Mouse (Mus musculus) CD4-positive, CD25-positive, alpha-beta regulatory T cell, adult 4 months (primary cell): ENCODE data around the gene Psmb3. TPM values are rescaled to one million over a fixed set of nuclear protein-coding genes. Genes with fewer than 3 reads are reported as not detected.
"Not testable (repeated sequence)": the region's sequence is repeated elsewhere in the genome, so short reads cannot be mapped to it uniquely, and the experiment has no call there.

ENCODE experiments used
- ATAC-seq: one replicate; pipeline ENCODE4 v1.8.0; 2017
- polyA plus RNA-seq, 2 experiments: library from polyadenylated mRNA; unstranded; fragments of 100-300 nt; shearing (Covaris generic); gene quantifications; one replicate each; pipeline ENCODE4 v1.2.1; 2017

The Psmb3 gene
- 100 to 1,000 TPM; 453 to 558 TPM for polyA plus RNA-seq

- peak; percentile 90 for ATAC-seq
Observed at GRCm38 (mm10) chr11:97703039-97703826, at the start of gene Psmb3. Gene Psmb3, plus strand, starts transcription at chr11:97703399.

- ATAC-seq: no peak
Observed at GRCm38 (mm10) chr11:97654210-97654609, 49.0 kb upstream of the Psmb3 start.

- ATAC-seq: no peak
Observed at GRCm38 (mm10) chr11:97656269-97656971, 46.8 kb upstream of the Psmb3 start.

DNA sequence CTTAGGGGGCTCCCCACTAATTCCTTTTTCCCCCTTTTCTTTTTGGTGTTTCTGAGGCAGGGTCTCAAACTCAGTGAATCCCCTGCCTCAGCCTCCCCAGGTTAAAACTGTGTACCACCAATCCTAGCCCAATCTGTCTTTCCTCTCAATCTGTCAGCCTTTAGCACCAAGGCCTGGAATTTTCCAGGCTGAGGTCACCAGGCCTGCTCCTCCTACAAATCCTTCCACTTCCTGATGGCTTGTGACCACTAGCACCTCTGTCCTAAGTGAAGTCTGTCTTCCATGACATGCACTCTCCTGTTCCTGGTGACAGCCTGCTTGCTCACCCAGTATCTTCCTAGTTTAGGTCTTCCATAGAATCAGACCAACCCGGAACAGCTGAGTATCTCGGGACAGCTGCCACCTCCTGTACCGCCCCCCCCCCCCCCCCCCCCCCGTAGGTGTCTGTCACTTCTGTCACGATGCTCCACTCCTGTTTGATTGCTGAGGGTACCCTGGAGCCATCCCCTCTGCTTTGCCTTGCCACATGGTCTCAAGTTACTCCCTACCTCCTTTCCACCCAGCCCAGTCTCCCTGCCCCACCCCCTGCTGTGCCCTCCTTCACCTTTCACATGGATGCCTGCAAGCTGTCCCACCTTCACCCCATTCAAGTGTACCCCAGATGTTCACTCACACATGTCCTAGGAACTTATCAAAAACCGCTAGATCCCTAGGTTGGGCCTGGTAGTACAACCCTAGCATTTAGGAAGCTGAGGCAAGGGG lies 45.8 kb upstream of the Psmb3 start:
- ATAC-seq: no peak

- not testable (repeated sequence) for ATAC-seq
Observed at GRCm38 (mm10) chr11:97657967-97658366, 45.2 kb upstream of the Psmb3 start.

GRCm38 (mm10) chr11:97658751-97659266 lies 44.4 kb upstream of the Psmb3 start:
- ATAC-seq: no peak

GRCm38 (mm10) chr11:97659267-97659989 lies 43.8 kb upstream of the Psmb3 start:
- ATAC-seq: peak; percentile 71

DNA sequence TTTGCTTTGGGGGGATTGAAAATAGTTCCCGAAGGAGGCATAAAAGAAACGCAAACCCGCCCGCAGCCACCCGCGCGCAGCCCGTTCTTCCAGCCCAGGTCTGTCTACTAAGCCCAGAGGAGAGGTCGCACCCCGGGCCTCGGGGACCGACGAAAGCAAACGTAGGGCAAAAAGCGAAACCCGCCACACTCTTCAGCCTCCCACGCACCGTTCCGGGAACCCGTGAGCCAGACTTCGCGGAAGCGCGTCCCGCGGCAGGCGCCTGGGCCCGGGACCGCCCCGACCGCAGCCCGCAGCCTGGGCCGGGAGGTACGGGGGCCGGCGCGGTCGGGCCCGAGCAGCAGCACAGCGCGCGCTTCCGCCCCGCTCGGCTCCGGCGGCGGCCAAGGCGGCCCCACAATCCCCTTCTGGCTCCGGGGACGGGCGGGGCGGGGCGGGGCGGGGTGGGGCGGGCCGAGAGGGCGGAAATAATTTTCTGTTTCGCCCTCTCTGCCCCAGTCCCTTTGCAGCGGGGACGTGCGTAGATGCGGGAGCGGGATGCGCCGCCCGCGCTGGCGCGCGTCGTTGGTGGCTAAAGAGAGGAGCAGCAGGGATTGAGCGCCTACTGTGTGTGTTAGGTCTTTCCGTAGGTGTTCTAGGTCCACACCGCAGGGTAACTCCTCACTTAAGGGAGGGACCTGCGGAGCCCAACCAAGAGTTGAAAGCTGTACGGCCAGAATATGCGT lies 43.0 kb upstream of the Psmb3 start:
- ATAC-seq: peak; percentile 38

GRCm38 (mm10) chr11:97660734-97661647 lies 42.2 kb upstream of the Psmb3 start:
- ATAC-seq: no peak

DNA sequence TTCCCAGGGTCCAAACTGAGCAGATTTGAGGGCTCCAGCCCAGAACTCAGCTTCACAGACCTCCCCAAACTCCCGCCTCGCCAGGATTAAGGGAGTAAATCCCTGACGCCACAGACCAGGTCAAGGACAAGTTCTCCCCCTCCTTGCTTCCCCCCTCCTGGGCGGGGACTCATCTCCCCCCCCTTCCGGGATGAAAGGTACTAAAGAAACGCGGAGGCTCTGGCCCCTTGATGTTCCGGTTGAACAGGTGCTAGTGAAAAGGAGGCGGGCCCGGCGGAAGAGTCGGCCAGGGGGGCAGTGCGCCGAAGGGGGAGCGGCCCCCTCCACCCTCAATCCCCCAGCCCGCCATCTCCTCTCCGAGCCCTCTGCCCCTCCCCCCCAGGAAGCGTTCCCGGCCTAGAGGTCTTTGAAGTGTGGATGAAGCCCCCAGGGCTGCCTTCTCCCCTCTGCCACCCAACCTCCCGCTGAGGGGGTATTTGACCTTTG lies 41.5 kb upstream of the Psmb3 start:
- no peak for ATAC-seq

DNA sequence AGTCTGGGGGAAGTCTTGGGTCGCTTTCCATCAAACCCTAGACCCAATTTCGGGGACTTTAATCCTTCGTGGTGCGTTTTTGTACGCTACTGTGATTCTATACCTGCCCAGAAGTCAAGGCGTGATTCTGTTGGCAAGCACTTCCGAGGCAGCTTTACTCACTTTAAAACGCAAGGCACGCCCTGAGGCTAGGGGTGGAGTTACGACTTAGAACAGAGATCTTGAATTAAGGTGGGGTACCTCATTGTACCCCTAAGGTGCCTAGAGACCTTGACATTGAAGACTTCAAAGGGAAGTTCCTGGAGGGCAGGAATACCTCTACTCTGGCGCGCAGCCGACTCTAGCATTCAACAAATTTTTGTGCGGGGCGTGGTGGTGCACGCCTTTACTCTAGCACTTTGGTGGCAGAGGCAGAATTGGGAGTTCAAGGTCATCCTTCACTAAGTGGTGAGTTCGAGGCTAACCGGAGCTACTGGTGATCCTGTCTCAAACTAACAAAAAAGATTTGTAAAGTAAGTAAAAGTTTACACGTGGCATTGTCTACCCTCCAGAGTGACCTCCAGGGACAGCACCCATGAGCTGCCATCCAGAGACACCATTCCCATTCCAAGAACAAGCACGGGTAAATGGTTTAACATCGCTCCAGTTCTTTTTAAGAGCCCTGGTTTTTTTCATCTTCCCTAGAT lies 40.8 kb upstream of the Psmb3 start:
- ATAC-seq: peak; percentile 33

DNA sequence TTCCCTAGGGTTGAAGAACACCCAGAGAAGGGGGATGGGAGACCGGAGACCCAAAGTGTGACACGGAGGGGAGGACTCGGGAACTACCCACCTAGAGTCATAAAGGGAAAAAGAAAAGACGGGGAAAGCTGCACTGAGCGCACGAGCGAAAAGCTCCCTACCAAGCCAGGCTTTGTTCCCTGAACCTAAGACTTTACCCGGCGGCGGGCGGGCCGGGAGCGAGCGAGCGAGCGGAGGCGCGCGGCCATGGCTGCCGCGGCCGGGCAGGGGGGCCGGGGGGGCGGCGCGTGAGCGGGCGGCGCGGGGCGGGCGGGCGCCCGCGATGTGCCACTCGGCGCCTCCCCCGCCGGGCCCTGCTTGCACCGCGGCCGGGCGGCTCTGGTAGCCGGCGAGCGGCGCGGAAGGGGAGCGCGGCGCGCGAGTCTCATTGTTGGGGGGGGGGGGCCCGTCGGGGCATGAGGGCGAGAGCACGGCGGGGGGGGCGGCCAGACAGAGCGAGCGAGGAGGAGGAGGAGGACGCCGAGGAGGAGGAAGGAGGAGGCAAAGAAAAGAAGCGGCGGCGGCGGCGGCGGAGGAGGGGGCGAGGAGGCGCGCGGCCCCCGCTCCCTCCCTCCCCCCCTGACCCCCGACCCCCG lies 40.2 kb upstream of the Psmb3 start, which contains the start of gene Mllt6:
TSS of gene Mllt6 (plus strand) at position 522 of the 635 bp plus-strand sequence.
- no peak for ATAC-seq

DNA sequence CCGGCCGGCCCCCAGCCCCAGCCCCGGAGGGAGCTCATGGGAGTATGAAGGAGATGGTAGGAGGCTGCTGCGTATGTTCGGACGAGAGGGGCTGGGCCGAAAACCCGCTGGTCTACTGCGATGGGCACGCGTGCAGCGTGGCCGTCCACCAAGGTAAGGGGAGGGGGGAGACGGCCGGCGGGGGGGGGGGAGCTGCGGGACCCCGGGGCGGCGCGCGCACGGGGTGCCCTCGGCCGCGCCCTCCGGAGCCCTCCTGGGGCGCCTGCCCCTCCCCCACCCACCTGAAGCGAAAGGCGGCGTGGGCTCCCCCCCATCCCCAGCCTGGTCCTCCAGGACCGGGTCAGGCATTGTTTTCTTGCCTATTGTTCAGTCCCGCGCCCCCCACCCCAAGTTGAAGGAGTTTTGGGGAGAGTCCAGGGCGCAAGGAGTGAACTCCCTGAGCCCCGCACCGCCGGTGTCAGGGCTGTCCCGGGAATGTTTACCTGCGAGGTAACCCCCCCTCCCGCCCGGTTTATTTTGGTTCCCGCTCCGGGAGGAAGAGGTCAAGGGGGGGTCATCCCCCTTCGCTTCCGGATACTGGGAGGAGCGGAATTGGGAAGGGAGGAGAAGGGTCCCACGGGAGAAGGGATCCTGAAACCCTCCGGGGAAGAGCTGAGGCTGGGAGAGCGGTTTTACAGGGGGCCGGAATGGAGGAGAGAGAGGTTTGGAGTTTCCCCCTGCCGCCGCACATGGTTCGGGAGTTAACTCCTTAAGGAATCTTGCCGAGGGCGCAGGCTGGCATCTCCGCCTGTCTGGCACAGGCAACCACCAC lies 39.5 kb upstream of the Psmb3 start:
- no peak for ATAC-seq

DNA sequence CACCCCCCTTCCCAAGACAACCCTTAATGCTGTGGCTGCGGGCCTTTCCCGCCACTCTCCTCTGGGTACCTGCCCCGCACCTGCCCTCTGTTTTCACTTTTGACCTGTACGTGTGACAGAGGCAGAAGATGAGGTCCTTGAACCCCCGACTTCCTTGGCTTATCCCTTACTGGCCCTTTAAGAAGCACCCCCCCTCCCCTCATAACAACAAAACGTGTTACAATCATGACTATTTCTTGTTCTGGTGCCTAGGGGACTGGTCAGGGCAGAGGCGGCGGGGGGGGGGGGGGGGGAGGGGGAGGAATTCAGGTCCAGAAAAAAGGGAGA lies 38.9 kb upstream of the Psmb3 start:
- no peak for ATAC-seq

DNA sequence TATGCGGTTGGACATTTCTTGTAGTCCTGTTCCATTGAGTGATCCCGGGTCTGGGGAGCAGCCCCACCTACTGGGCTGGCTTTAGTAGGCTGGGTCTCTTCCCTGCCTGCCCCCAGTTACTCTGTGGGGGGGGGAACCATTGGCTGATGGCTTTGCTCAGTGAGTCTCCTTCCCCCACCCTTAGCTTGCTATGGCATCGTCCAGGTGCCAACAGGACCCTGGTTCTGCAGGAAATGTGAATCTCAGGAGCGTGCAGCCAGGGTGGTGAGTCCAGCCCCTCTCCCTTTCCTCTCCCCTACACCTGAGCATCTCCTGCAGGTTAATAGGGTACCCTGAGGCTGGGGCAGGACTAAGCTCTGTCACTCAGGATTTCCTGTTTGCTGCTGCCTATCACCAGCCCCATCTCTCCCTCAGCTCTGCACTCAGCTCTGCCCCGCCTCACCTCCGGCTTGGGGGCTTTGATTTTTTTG lies 38.4 kb upstream of the Psmb3 start:
- ATAC-seq: peak; percentile 63

DNA sequence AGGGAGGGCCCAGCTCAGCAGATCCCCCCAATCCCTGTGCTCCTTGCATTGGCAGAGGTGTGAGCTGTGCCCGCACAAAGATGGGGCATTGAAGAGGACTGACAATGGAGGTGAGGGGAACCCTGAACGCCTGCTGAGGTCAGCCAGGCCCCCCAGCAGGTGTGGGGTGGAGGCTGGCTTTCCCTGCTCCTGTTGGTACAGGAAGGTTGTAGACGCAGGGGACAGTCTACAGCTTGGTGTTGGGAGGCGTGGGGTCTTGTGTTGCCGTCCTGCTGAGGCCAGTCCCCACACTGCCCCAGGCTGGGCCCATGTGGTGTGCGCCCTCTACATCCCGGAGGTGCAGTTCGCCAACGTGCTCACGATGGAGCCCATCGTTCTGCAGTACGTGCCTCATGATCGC lies 37.8 kb upstream of the Psmb3 start:
- ATAC-seq: no peak

DNA sequence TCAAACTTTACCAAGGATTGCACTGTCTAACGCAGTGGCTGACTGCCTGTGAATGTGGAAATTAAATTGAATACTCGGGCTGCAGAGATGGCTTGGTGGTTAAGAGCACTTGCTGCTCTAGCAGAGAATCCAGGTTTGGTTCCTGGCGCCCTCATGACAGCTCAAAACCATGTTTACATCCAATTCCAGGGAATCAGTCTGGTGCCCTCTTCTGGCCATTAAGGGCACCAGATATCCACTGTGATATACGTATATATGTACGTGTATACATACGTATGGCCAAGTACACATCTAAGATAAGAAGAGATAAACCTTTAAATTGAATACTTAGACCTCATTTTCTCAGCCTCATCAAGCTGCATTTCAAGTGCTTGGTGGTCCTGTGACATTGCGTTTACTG lies 37.0 kb upstream of the Psmb3 start:
- no peak for ATAC-seq

DNA sequence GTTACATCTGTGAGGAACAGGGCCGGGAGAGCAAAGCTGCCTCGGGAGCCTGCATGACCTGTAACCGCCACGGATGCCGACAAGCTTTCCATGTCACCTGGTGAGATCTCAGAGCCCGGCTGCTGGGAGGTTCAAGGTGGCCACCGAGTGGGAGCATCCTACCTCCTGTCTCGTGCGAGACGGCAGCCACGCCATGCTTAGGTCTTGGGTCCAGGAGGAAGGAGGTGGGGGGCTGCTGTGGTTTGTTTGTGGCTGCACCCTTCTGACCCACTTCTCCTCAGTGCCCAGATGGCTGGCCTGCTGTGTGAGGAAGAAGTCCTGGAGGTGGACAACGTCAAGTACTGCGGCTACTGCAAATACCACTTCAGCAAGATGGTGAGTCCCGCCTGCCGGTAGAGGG lies 36.4 kb upstream of the Psmb3 start:
- ATAC-seq: no peak
